31 mouse cellular contexts compared by ENCODE assay signal in the genomic region with DNA sequence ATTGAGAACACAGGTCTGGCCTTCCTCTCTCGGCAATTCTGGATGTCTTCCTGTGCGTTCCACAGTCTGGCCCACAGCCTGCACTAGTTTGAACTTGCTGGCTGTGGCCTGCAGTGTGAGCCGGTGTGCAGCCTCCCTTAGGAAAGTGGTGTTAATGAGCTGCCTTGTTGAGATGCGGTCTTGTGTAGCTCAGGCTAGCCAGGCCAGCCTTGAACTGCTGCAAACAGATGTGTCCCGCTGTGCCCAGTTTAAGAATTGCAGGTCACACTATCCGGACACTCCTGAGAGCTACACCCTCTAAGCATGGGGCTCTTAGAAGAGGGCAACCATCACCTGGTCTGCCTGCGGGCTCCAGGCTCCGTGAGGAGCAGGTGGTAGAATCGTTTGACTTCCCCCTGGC. TPM values are rescaled to one million over a fixed set of nuclear protein-coding genes. Genes with fewer than 3 reads are reported as not detected.
"Had no signal": no experiment of that assay in that cellular context is flagged by ENCODE, and none has a peak within 500 bp of the region (broad histone marks: within the 10 kb centered on the region; RNA-seq: fewer than 3 reads in every experiment).

No protein-coding gene starts in this region.

- H3K27me3 ChIP-seq: heart, embryonic 15.5 days; intestine, embryonic 15.5 days; limb, embryonic 12.5 days; liver, embryonic 13.5 days; liver, embryonic 15.5 days had no signal

- H3K27ac ChIP-seq: heart, adult 2 months; heart, embryonic 13.5 days; heart, embryonic 15.5 days; hindbrain, embryonic 14.5 days; intestine, embryonic 15.5 days; limb, embryonic 10.5 days; limb, embryonic 12.5 days; liver, embryonic 13.5 days; liver, embryonic 15.5 days had no signal

- H3K36me3 ChIP-seq: heart, embryonic 13.5 days; heart, embryonic 15.5 days; intestine, embryonic 15.5 days; limb, embryonic 10.5 days; limb, embryonic 12.5 days; liver, embryonic 13.5 days; liver, embryonic 15.5 days had no signal

- H3K9me3 ChIP-seq: heart, embryonic 13.5 days; heart, embryonic 15.5 days; intestine, embryonic 15.5 days; limb, embryonic 10.5 days; limb, embryonic 12.5 days; liver, embryonic 13.5 days; liver, embryonic 15.5 days had no signal

- ATAC-seq: hindbrain, embryonic 16.5 days; inflammation-experienced regulatory T-cells, adult 6 months; intestine, embryonic 15.5 days; intestine, postnatal 0 days had no signal

- H3K4me2 ChIP-seq: heart, embryonic 11.5 days; heart, embryonic 13.5 days; heart, embryonic 15.5 days; hindbrain, embryonic 14.5 days; intestine, embryonic 15.5 days; limb, embryonic 12.5 days; liver, embryonic 11.5 days; liver, embryonic 13.5 days; liver, embryonic 15.5 days had no signal

- DNase-seq: gastrocnemius, postnatal 14 days; gastrocnemius, postnatal 36 days; heart, adult 11 months; heart, adult 2 months; heart, postnatal 14 days; heart, postnatal 36 days; kidney, adult 18-20 months; kidney, adult 8-10 months; kidney, postnatal 10 days; kidney, postnatal 25 days; kidney, postnatal 4 days; layer of hippocampus, adult 9-11 months; layer of hippocampus, postnatal 36 days; liver; liver, embryonic 13.5 days had no signal

- H3K9ac ChIP-seq: heart, embryonic 13.5 days; heart, embryonic 15.5 days; hindbrain, embryonic 14.5 days; intestine, embryonic 15.5 days; limb, embryonic 12.5 days; liver, embryonic 13.5 days; liver, embryonic 15.5 days had no signal

- H3K4me3 ChIP-seq: heart, adult 2 months; heart, embryonic 13.5 days; heart, embryonic 15.5 days; intestine, embryonic 15.5 days; limb, embryonic 10.5 days; limb, embryonic 12.5 days; liver, embryonic 13.5 days; liver, embryonic 15.5 days had no signal

- H3K4me1 ChIP-seq: heart, embryonic 15.5 days; intestine, embryonic 15.5 days; liver, embryonic 13.5 days; liver, embryonic 15.5 days had no signal

RNA-seq across cellular contexts. Expression of a gene that starts 18.4 kb away (rescaled TPM):
- total RNA-seq: gastrocnemius, adult 18-20 months; gastrocnemius, adult 8-10 months; gastrocnemius, postnatal 14 days; gastrocnemius, postnatal 36 days; heart, adult 2 months; heart, postnatal 14 days; heart, postnatal 36 days; hematopoietic stem cell, adult 5-6 weeks had no signal
- polyA plus RNA-seq: heart, adult 2 months; heart, postnatal 0 days; inflammation-experienced regulatory T-cells, adult 6 months; intestine, postnatal 0 days; liver, embryonic 13.5 days; liver, embryonic 15.5 days had no signal
